Mouse (Mus musculus): Measurements from ENCODE around the gene Emsy. TPM values are rescaled to one million over a fixed set of nuclear protein-coding genes. Genes with fewer than 3 reads are reported as not detected.

Gene Emsy
- 28.1 and 37.7 TPM in 2 replicates for polyA plus RNA-seq (2015; fragmentation: Nextera tagmentation; extraction: Ambion mirVana)

- H3K4me1 ChIP-seq (ENCODE audit: control insufficient read depth, insufficient read depth, low read depth, low read length), result peaks cover 19% of the 10 kb centered on the region
- H3K9ac ChIP-seq (ENCODE audit: low read depth, low read length), result peak within 1 kb of the TSS; percentile 91
- no peaks in the 10 kb centered on the region for H3K9me3 ChIP-seq (ENCODE audit: control insufficient read depth, low read length)
- no peaks in the 10 kb centered on the region for H3K27me3 ChIP-seq (replicated peaks; ENCODE audit: control insufficient read depth, insufficient read depth, low read length)
- WGBS, result 0% methylated on average over 42 of the region's 42 CpGs
- peak within 1 kb of the TSS; percentile 85 for H3K4me2 ChIP-seq (ENCODE audit: low read length)
- ATAC-seq, result peak; percentile 98
- peak within 1 kb of the TSS; percentile 94 for H3K27ac ChIP-seq (ENCODE audit: low read depth, low read length)
- peak within 1 kb of the TSS; percentile 95 for H3K4me3 ChIP-seq (ENCODE audit: low read length)
- H3K36me3 ChIP-seq (ENCODE audit: control insufficient read depth, insufficient read depth, low read length), result no peaks in the 10 kb centered on the region
Observed at GRCm38 (mm10) chr7:98656531-98657221, at the start of gene Emsy. Gene Emsy, minus strand, starts transcription at chr7:98656783.

- H3K9ac ChIP-seq (ENCODE audit: low read depth, low read length), result peak overlapping the region; percentile 43
- peak overlapping the region; percentile 55 for H3K4me2 ChIP-seq (ENCODE audit: low read length)
- H3K27me3 ChIP-seq (replicated peaks; ENCODE audit: control insufficient read depth, insufficient read depth, low read length), result no peaks in the 10 kb centered on the region
- WGBS, result 61% methylated on average over 5 of the region's 5 CpGs
- H3K4me1 ChIP-seq (ENCODE audit: control insufficient read depth, insufficient read depth, low read depth, low read length), result peaks cover 26% of the 10 kb centered on the region
- no peak for ATAC-seq
- no peaks in the 10 kb centered on the region for H3K9me3 ChIP-seq (ENCODE audit: control insufficient read depth, low read length)
- H3K4me3 ChIP-seq (ENCODE audit: low read length), result peak overlapping the region; percentile 87
- no peaks in the 10 kb centered on the region for H3K36me3 ChIP-seq (ENCODE audit: control insufficient read depth, insufficient read depth, low read length)
- no peak overlapping the region for H3K27ac ChIP-seq (ENCODE audit: low read depth, low read length)
Observed at GRCm38 (mm10) chr7:98704276-98704675, 47.7 kb upstream of the Emsy start.

- H3K4me1 ChIP-seq (ENCODE audit: control insufficient read depth, insufficient read depth, low read depth, low read length), result peaks cover 26% of the 10 kb centered on the region
- peak overlapping the region; percentile 55 for H3K4me2 ChIP-seq (ENCODE audit: low read length)
- peak overlapping the region; percentile 85 for H3K27ac ChIP-seq (ENCODE audit: low read depth, low read length)
- no peak for ATAC-seq
- H3K36me3 ChIP-seq (ENCODE audit: control insufficient read depth, insufficient read depth, low read length), result no peaks in the 10 kb centered on the region
- under 1% methylated on average over 30 of the region's 38 CpGs for WGBS
- H3K27me3 ChIP-seq (replicated peaks; ENCODE audit: control insufficient read depth, insufficient read depth, low read length), result no peaks in the 10 kb centered on the region
- no peaks in the 10 kb centered on the region for H3K9me3 ChIP-seq (ENCODE audit: control insufficient read depth, low read length)
- peak overlapping the region; percentile 88 for H3K9ac ChIP-seq (ENCODE audit: low read depth, low read length)
- peak overlapping the region; percentile 87 for H3K4me3 ChIP-seq (ENCODE audit: low read length)
Observed at GRCm38 (mm10) chr7:98703365-98703881, 46.8 kb upstream of the Emsy start.

- Histone ChIP-seq H3K4me1 (ENCODE audit: control insufficient read depth, insufficient read depth, low read depth, low read length) (peaks cover 26% of the 10 kb centered on the region), H3K4me2 (ENCODE audit: low read length) (peak within 1 kb of the TSS; percentile 83), H3K36me3 (ENCODE audit: control insufficient read depth, insufficient read depth, low read length) (no peaks in the 10 kb centered on the region), H3K27me3 (replicated peaks; ENCODE audit: control insufficient read depth, insufficient read depth, low read length) (no peaks in the 10 kb centered on the region), H3K27ac (ENCODE audit: low read depth, low read length) (peak within 1 kb of the TSS; percentile 85), H3K9ac (ENCODE audit: low read depth, low read length) (peak within 1 kb of the TSS; percentile 88), H3K4me3 (ENCODE audit: low read length) (peak within 1 kb of the TSS; percentile 87), H3K9me3 (ENCODE audit: control insufficient read depth, low read length) (no peaks in the 10 kb centered on the region)
- WGBS, result 2% methylated on average over 50 of the region's 65 CpGs
- peak; percentile 99 for ATAC-seq
Observed at GRCm38 (mm10) chr7:98702283-98703240, 46.0 kb upstream of the Emsy start, which contains the start of gene Thap12. Gene Thap12, plus strand, starts transcription at chr7:98703103.

GRCm38 (mm10) chr7:98701771-98702170 lies 45.2 kb upstream of the Emsy start:
- Histone ChIP-seq H3K27me3 (replicated peaks; ENCODE audit: control insufficient read depth, insufficient read depth, low read length) (no peaks in the 10 kb centered on the region), H3K9ac (ENCODE audit: low read depth, low read length) (no peak overlapping the region), H3K4me1 (ENCODE audit: control insufficient read depth, insufficient read depth, low read depth, low read length) (peaks cover 26% of the 10 kb centered on the region), H3K4me2 (ENCODE audit: low read length) (peak overlapping the region; percentile 83), H3K27ac (ENCODE audit: low read depth, low read length) (no peak overlapping the region), H3K9me3 (ENCODE audit: control insufficient read depth, low read length) (no peaks in the 10 kb centered on the region), H3K36me3 (ENCODE audit: control insufficient read depth, insufficient read depth, low read length) (no peaks in the 10 kb centered on the region), H3K4me3 (ENCODE audit: low read length) (peak overlapping the region; percentile 87)
- 51% methylated on average over 7 of the region's 7 CpGs for WGBS
- ATAC-seq, result no peak

GRCm38 (mm10) chr7:98698590-98698989 lies 42.0 kb upstream of the Emsy start:
- Histone ChIP-seq H3K4me3 (ENCODE audit: low read length) (no peak overlapping the region), H3K4me1 (ENCODE audit: control insufficient read depth, insufficient read depth, low read depth, low read length) (peaks cover 7% of the 10 kb centered on the region), H3K36me3 (ENCODE audit: control insufficient read depth, insufficient read depth, low read length) (no peaks in the 10 kb centered on the region), H3K27me3 (replicated peaks; ENCODE audit: control insufficient read depth, insufficient read depth, low read length) (no peaks in the 10 kb centered on the region), H3K27ac (ENCODE audit: low read depth, low read length) (no peak overlapping the region), H3K9me3 (ENCODE audit: control insufficient read depth, low read length) (no peaks in the 10 kb centered on the region), H3K4me2 (ENCODE audit: low read length) (no peak overlapping the region), H3K9ac (ENCODE audit: low read depth, low read length) (no peak overlapping the region)
- no peak for ATAC-seq
- WGBS, result 91% methylated on average over 4 of the region's 4 CpGs

GRCm38 (mm10) chr7:98698041-98698440 lies 41.5 kb upstream of the Emsy start:
- Histone ChIP-seq H3K36me3 (ENCODE audit: control insufficient read depth, insufficient read depth, low read length) (no peaks in the 10 kb centered on the region), H3K4me1 (ENCODE audit: control insufficient read depth, insufficient read depth, low read depth, low read length) (peaks cover 7% of the 10 kb centered on the region), H3K27me3 (replicated peaks; ENCODE audit: control insufficient read depth, insufficient read depth, low read length) (no peaks in the 10 kb centered on the region), H3K27ac (ENCODE audit: low read depth, low read length) (no peak overlapping the region), H3K9ac (ENCODE audit: low read depth, low read length) (no peak overlapping the region), H3K4me2 (ENCODE audit: low read length) (no peak overlapping the region), H3K4me3 (ENCODE audit: low read length) (no peak overlapping the region), H3K9me3 (ENCODE audit: control insufficient read depth, low read length) (no peaks in the 10 kb centered on the region)
- no peak for ATAC-seq
- WGBS, result 65% methylated on average over 5 of the region's 5 CpGs

- H3K36me3 ChIP-seq (ENCODE audit: control insufficient read depth, insufficient read depth, low read length), result no peaks in the 10 kb centered on the region
- 11% methylated on average over 2 of the region's 2 CpGs for WGBS
- ATAC-seq, result no peak
Observed at GRCm38 (mm10) chr7:98697496-98697895, 40.9 kb upstream of the Emsy start.

GRCm38 (mm10) chr7:98694046-98694445 lies 37.5 kb upstream of the Emsy start:
- Histone ChIP-seq H3K9me3 (ENCODE audit: control insufficient read depth, low read length) (no peaks in the 10 kb centered on the region), H3K27ac (ENCODE audit: low read depth, low read length) (no peak overlapping the region), H3K4me1 (ENCODE audit: control insufficient read depth, insufficient read depth, low read depth, low read length) (no peaks in the 10 kb centered on the region), H3K4me2 (ENCODE audit: low read length) (no peak overlapping the region), H3K9ac (ENCODE audit: low read depth, low read length) (no peak overlapping the region), H3K27me3 (replicated peaks; ENCODE audit: control insufficient read depth, insufficient read depth, low read length) (no peaks in the 10 kb centered on the region), H3K4me3 (ENCODE audit: low read length) (no peak overlapping the region), H3K36me3 (ENCODE audit: control insufficient read depth, insufficient read depth, low read length) (no peaks in the 10 kb centered on the region)
- no peak for ATAC-seq
- WGBS, result 73% methylated on average over 5 of the region's 5 CpGs

More at GRCm38 (mm10) chr7:98697496-98697895, 40.9 kb upstream of the Emsy start:
- Histone ChIP-seq H3K27me3 (replicated peaks; ENCODE audit: control insufficient read depth, insufficient read depth, low read length) (no peaks in the 10 kb centered on the region), H3K9me3 (ENCODE audit: control insufficient read depth, low read length) (no peaks in the 10 kb centered on the region), H3K27ac (ENCODE audit: low read depth, low read length) (no peak overlapping the region), H3K4me1 (ENCODE audit: control insufficient read depth, insufficient read depth, low read depth, low read length) (peaks cover 7% of the 10 kb centered on the region), H3K4me3 (ENCODE audit: low read length) (no peak overlapping the region), H3K9ac (ENCODE audit: low read depth, low read length) (no peak overlapping the region), H3K4me2 (ENCODE audit: low read length) (no peak overlapping the region)

All from hindbrain, embryonic 16.5 days (tissue).